Mouse (Mus musculus): ENCODE results near the gene 9430097D07Rik. TPM values are rescaled to one million over a fixed set of nuclear protein-coding genes. Genes with fewer than 3 reads are reported as not detected.

9430097D07Rik gene
- polyA plus RNA-seq, 1 experiment from 2014 or later = 0.14 TPM

GRCm38 (mm10) chr2:32599409-32599808 lies 23.9 kb upstream of the 9430097D07Rik start, which contains the start of gene St6galnac6:
St6galnac6 (plus strand) TSS chr2:32599709.
- H3K27ac ChIP-seq (ENCODE audit: low read depth, low read length) = peak within 1 kb of the TSS; percentile 15; the same call in 1 of the 2 replicates
- no peak within 1 kb of the TSS for H3K9ac ChIP-seq (ENCODE audit: low read depth, low read length)
- H3K4me2 ChIP-seq (replicated peaks; ENCODE audit: low read depth) = no peak within 1 kb of the TSS
- no peak for TF ChIP-seq CTCF (IDR thresholded peaks at IDR 0.05; ENCODE audit: low read depth)
- no peaks in the 10 kb centered on the region for H3K9me3 ChIP-seq (ENCODE audit: control insufficient read depth)
- ATAC-seq = no peak
- peaks cover 13% of the 10 kb centered on the region for H3K36me3 ChIP-seq (ENCODE audit: control insufficient read depth, insufficient read depth)
- no peaks in the 10 kb centered on the region for H3K4me1 ChIP-seq (replicated peaks; ENCODE audit: control insufficient read depth, insufficient read depth, low read length)
- H3K27me3 ChIP-seq (replicated peaks; ENCODE audit: control insufficient read depth, insufficient read depth, low read length) = no peaks in the 10 kb centered on the region
- H3K4me3 ChIP-seq (ENCODE audit: low read depth, low read length) = no peak within 1 kb of the TSS
- WGBS = 94% methylated on average over 3 of the region's 3 CpGs

- Histone ChIP-seq H3K27me3 (replicated peaks; ENCODE audit: control insufficient read depth, insufficient read depth, low read length) (no peaks in the 10 kb centered on the region), H3K9me3 (ENCODE audit: control insufficient read depth) (no peaks in the 10 kb centered on the region), H3K4me3 (ENCODE audit: low read depth, low read length) (no peak overlapping the region), H3K36me3 (ENCODE audit: control insufficient read depth, insufficient read depth) (peaks cover 13% of the 10 kb centered on the region), H3K9ac (ENCODE audit: low read depth, low read length) (no peak overlapping the region), H3K27ac (ENCODE audit: low read depth, low read length) (no peak overlapping the region), H3K4me1 (replicated peaks; ENCODE audit: control insufficient read depth, insufficient read depth, low read length) (no peaks in the 10 kb centered on the region), H3K4me2 (replicated peaks; ENCODE audit: low read depth) (no peak overlapping the region)
- WGBS = 87% methylated on average over 8 of the region's 8 CpGs
- TF ChIP-seq CTCF (IDR thresholded peaks at IDR 0.05; ENCODE audit: low read depth) = no peak
- ATAC-seq = no peak
Observed at GRCm38 (mm10) chr2:32598506-32598905, 23.0 kb upstream of the 9430097D07Rik start.

DNA sequence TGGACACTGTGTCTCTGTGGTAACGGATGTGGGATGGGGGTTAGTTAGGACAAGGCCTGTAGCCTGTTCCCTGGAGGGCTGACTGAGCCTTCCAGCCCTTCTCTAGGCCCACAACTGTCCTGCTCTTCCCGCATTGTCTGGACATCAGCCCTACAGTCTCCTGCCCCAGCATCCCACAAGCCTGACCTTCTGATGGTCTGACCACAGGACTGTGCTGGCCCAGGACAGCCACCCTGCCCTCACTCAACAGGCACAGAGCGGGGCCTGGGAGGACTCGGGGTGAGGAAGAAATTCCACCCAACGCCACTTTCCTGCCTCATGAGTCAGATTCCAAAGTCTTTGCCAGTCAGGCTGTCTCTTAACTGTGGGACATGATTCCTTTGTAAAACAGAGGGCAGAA lies 22.2 kb upstream of the 9430097D07Rik start:
- Histone ChIP-seq H3K27ac (ENCODE audit: low read depth, low read length) (peak overlapping the region; percentile 31; the same call in 1 of the 2 replicates), H3K9me3 (ENCODE audit: control insufficient read depth) (no peaks in the 10 kb centered on the region), H3K4me3 (ENCODE audit: low read depth, low read length) (no peak overlapping the region), H3K27me3 (replicated peaks; ENCODE audit: control insufficient read depth, insufficient read depth, low read length) (no peaks in the 10 kb centered on the region), H3K36me3 (ENCODE audit: control insufficient read depth, insufficient read depth) (peaks cover 13% of the 10 kb centered on the region), H3K9ac (ENCODE audit: low read depth, low read length) (no peak overlapping the region), H3K4me1 (replicated peaks; ENCODE audit: control insufficient read depth, insufficient read depth, low read length) (no peaks in the 10 kb centered on the region), H3K4me2 (replicated peaks; ENCODE audit: low read depth) (no peak overlapping the region)
- no peak for ATAC-seq
- 73% methylated on average over 5 of the region's 5 CpGs for WGBS
- TF ChIP-seq CTCF (IDR thresholded peaks at IDR 0.05; ENCODE audit: low read depth) = no peak

DNA sequence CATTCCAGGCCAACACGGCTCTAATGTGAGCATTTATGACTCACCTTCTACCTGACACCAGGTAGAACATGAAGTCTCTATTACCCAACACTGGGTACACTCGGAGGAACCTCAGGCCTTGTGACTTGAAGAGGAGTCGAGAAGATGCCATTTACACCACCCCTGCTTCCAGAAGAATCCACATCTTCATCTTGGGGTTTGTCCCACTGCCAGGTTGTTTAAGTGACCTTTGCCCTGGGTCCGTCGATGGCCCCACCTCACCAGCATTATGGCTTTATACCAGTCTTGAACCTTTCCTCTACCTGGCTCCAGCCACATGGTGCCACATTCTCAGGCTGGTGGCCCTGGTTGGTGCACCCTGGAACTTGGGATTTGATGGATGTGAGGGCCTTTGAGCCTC lies 21.8 kb upstream of the 9430097D07Rik start:
- no peak for TF ChIP-seq CTCF (IDR thresholded peaks at IDR 0.05; ENCODE audit: low read depth)

DNA sequence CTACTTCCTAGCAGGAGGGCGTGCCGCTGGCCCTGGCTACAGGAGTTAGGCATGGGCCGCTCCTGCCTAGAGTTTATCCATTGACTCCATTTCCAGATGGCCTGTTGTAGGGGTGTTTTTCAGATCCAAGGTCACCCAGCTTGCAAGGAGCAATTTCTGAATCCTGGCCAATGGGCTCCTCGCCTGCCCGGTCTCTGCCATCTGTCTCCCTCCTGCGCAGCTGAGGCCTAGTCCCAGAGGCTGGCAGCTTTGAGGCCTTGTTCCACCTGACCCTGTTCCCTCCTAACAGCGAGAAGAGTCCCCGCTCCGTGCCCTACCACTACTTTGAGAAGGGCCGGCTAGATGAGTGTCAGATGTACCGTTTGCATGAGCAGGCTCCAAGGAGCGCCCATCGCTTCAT lies 21.2 kb upstream of the 9430097D07Rik start:
- Histone ChIP-seq H3K27me3 (replicated peaks; ENCODE audit: control insufficient read depth, insufficient read depth, low read length) (no peaks in the 10 kb centered on the region), H3K9me3 (ENCODE audit: control insufficient read depth) (no peaks in the 10 kb centered on the region), H3K36me3 (ENCODE audit: control insufficient read depth, insufficient read depth) (peaks cover 13% of the 10 kb centered on the region), H3K4me1 (replicated peaks; ENCODE audit: control insufficient read depth, insufficient read depth, low read length) (no peaks in the 10 kb centered on the region), H3K9ac (ENCODE audit: low read depth, low read length) (no peak overlapping the region), H3K4me3 (ENCODE audit: low read depth, low read length) (no peak overlapping the region), H3K27ac (ENCODE audit: low read depth, low read length) (no peak overlapping the region), H3K4me2 (replicated peaks; ENCODE audit: low read depth) (no peak overlapping the region)
- no peak for ATAC-seq
- no peak for TF ChIP-seq CTCF (IDR thresholded peaks at IDR 0.05; ENCODE audit: low read depth)
- WGBS = 91% methylated on average over 13 of the region's 13 CpGs

More for the DNA sequence above, 21.8 kb upstream of the 9430097D07Rik start:
- no peak overlapping the region for H3K4me3 ChIP-seq (ENCODE audit: low read depth, low read length)
- WGBS = 58% methylated on average over 5 of the region's 5 CpGs
- no peak overlapping the region for H3K9ac ChIP-seq (ENCODE audit: low read depth, low read length)
- H3K27me3 ChIP-seq (replicated peaks; ENCODE audit: control insufficient read depth, insufficient read depth, low read length) = no peaks in the 10 kb centered on the region
- H3K9me3 ChIP-seq (ENCODE audit: control insufficient read depth) = no peaks in the 10 kb centered on the region
- peaks cover 13% of the 10 kb centered on the region for H3K36me3 ChIP-seq (ENCODE audit: control insufficient read depth, insufficient read depth)
- no peaks in the 10 kb centered on the region for H3K4me1 ChIP-seq (replicated peaks; ENCODE audit: control insufficient read depth, insufficient read depth, low read length)
- H3K4me2 ChIP-seq (replicated peaks; ENCODE audit: low read depth) = no peak overlapping the region
- H3K27ac ChIP-seq (ENCODE audit: low read depth, low read length) = peak overlapping the region; percentile 31; the same call in 1 of the 2 replicates
- ATAC-seq = peak; percentile 31; the same call in 1 of the 2 replicates

GRCm38 (mm10) chr2:32591249-32591648 lies 15.8 kb upstream of the 9430097D07Rik start:
- no peak for ATAC-seq
- TF ChIP-seq CTCF (IDR thresholded peaks at IDR 0.05; ENCODE audit: low read depth) = no peak
- Histone ChIP-seq H3K9me3 (ENCODE audit: control insufficient read depth) (no peaks in the 10 kb centered on the region), H3K27me3 (replicated peaks; ENCODE audit: control insufficient read depth, insufficient read depth, low read length) (no peaks in the 10 kb centered on the region), H3K4me3 (ENCODE audit: low read depth, low read length) (no peak overlapping the region), H3K36me3 (ENCODE audit: control insufficient read depth, insufficient read depth) (peaks cover 10% of the 10 kb centered on the region; the same call in 1 of the 2 replicates), H3K27ac (ENCODE audit: low read depth, low read length) (no peak overlapping the region), H3K9ac (ENCODE audit: low read depth, low read length) (no peak overlapping the region), H3K4me2 (replicated peaks; ENCODE audit: low read depth) (no peak overlapping the region), H3K4me1 (replicated peaks; ENCODE audit: control insufficient read depth, insufficient read depth, low read length) (no peaks in the 10 kb centered on the region)
- 77% methylated on average over 6 of the region's 6 CpGs for WGBS

DNA sequence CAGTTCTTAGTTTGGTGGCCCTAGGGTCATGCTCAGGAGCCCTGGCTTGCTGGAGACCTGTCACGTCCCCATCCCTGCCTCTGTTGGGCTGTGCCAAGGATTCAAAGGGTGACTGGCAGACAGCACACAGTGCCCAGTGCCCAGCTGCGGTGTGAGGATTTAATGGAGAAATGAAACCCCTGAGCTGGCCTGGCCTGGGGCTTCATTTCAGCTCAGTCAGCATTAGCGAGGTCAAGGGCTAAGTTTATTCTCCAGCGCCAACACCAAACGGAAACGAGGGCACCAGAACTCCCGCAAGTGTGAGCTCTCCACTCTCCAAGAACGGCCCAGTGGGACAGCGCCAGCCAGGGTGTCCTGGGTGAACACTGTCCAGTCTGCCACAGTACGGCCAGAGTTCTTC lies 14.7 kb upstream of the 9430097D07Rik start:
- ATAC-seq = no peak
- H3K9me3 ChIP-seq (ENCODE audit: control insufficient read depth) = no peaks in the 10 kb centered on the region
- no peaks in the 10 kb centered on the region for H3K4me1 ChIP-seq (replicated peaks; ENCODE audit: control insufficient read depth, insufficient read depth, low read length)
- no peak overlapping the region for H3K4me3 ChIP-seq (ENCODE audit: low read depth, low read length)
- 81% methylated on average over 10 of the region's 10 CpGs for WGBS
- no peak overlapping the region for H3K27ac ChIP-seq (ENCODE audit: low read depth, low read length)
- H3K27me3 ChIP-seq (replicated peaks; ENCODE audit: control insufficient read depth, insufficient read depth, low read length) = no peaks in the 10 kb centered on the region
- TF ChIP-seq CTCF (IDR thresholded peaks at IDR 0.05; ENCODE audit: low read depth) = no peak
- H3K9ac ChIP-seq (ENCODE audit: low read depth, low read length) = no peak overlapping the region
- no peak overlapping the region for H3K4me2 ChIP-seq (replicated peaks; ENCODE audit: low read depth)
- peaks cover 8% of the 10 kb centered on the region; the same call in 1 of the 2 replicates for H3K36me3 ChIP-seq (ENCODE audit: control insufficient read depth, insufficient read depth)
